Mouse (Mus musculus) brain, embryonic 14.5 days (tissue): ENCODE measurements at regions not wholly inside any gene's neighbourhood (a gene's known extent, or its start where the extent isn't known, plus 50 kb on each side); places are given as distances from the start of the nearest gene placed in this dataset.

ENCODE experiments used
- CTCF ChIP-seq: fragments of 200-500 bp; IDR thresholded peaks from 2 replicates; pipeline ENCODE4 v1.5.1; 2012; ENCODE audit warnings: inconsistent platforms, mild to moderate bottlenecking, moderate library complexity, borderline replicate concordance; ENCODE audit not compliant: insufficient read depth, insufficient read length; ENCODE audit errors: extremely low read depth
- POLR2A ChIP-seq: fragments of 200-500 bp; IDR thresholded peaks from 2 replicates; pipeline ENCODE4 v1.6.1; 2012; ENCODE audit warnings: mild to moderate bottlenecking, inconsistent platforms, borderline replicate concordance; ENCODE audit not compliant: poor library complexity, insufficient read depth, insufficient read length, severe bottlenecking; ENCODE audit errors: extremely low read depth

GRCm38 (mm10) chr19:49539445-49540407 is 1138.7 kb downstream of the Sorcs1 start:
- TF ChIP-seq POLR2A (no peak), CTCF (peak; percentile 60; the same call in 1 of the 2 replicates)
